Mouse (Mus musculus) small intestine, adult 2 months (tissue): ENCODE data around the gene Nap1l1. TPM values are rescaled to one million over a fixed set of nuclear protein-coding genes. Genes with fewer than 3 reads are reported as not detected.

Experiments
- H3K27ac ChIP-seq: fragments of 200-500 bp; 2 replicates; pipeline ENCODE4 v1.5.1; 2012; ENCODE audit warnings: low read depth, low read length, control low read depth, inconsistent platforms; ENCODE audit not compliant: insufficient read depth
- H3K27me3 ChIP-seq: fragments of 200-500 bp; 2 replicates; pipeline ENCODE4 v1.6.1; 2012; ENCODE audit warnings: mild to moderate bottlenecking, moderate library complexity, low read length, inconsistent platforms; ENCODE audit not compliant: control insufficient read depth, insufficient read depth
- H3K36me3 ChIP-seq: fragments of 200-500 bp; 2 replicates; pipeline ENCODE4 v1.6.1; 2012; ENCODE audit warnings: mild to moderate bottlenecking, low read length, control low read depth, inconsistent platforms; ENCODE audit not compliant: control insufficient read depth, insufficient read depth
- H3K4me1 ChIP-seq: fragments of 200-500 bp; 2 replicates; pipeline ENCODE4 v1.6.1; 2012; ENCODE audit warnings: low read length, inconsistent platforms, mixed read lengths; ENCODE audit not compliant: control insufficient read depth, insufficient read depth, insufficient read length
- H3K4me3 ChIP-seq: fragments of 200-500 bp; 2 replicates; pipeline ENCODE4 v1.5.1; 2012; ENCODE audit warnings: low read depth, mild to moderate bottlenecking, control low read depth, inconsistent platforms, low read length, moderate library complexity
- CTCF ChIP-seq: fragments of 200-500 bp; IDR thresholded peaks from 2 replicates; pipeline ENCODE4 v1.5.1; 2012; ENCODE audit warnings: low read depth, mild to moderate bottlenecking, control low read depth, inconsistent platforms, low read length, moderate library complexity, mixed read lengths; ENCODE audit not compliant: insufficient replicate concordance, insufficient read length; ENCODE audit errors: extremely low read depth
- POLR2A ChIP-seq: fragments of 200-500 bp; IDR thresholded peaks from 2 replicates; pipeline ENCODE4 v1.6.1; 2012; ENCODE audit warnings: low read depth, mild to moderate bottlenecking, control low read depth, inconsistent platforms, low read length, moderate library complexity
- WGBS: fragments of 180-500 bp; shearing (Covaris S2); methylation state at CpG from one replicate; pipeline ENCODE4 v1.1.7; 2018; 5-methylcytosine and 5-hydroxymethylcytosine counted together
- polyA plus RNA-seq: library from polyadenylated mRNA; depleted of rRNA; stranded (reverse); fragments of >200 nt; gene quantifications from 2 replicates; pipeline ENCODE4 v1.2.3, GENCODE M21; 2012

The Nap1l1 gene
- polyA plus RNA-seq, 1 experiment = 0.99 TPM

DNA sequence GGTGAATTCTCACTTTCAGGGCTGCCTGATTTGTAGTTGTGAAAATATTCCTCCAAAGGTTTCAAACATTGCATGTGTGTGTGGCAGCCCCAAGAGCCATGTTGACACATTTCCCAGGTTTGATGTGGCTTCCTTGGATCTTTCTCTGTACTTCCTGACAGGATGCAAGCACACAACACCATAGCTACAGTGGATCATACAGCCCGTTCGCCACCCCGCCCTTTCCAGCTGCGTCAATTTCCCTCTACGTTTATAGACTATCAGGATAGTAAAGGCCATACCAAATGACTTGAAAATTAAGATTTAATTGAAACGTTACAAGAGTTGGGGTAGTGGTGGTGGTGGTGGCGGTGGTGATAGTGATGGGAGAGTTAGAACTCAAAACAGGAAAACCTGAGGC is 37.0 kb downstream of the Nap1l1 start:
- Histone ChIP-seq H3K27ac (no peak overlapping the region), H3K27me3 (no peaks in the 10 kb centered on the region), H3K4me3 (no peak overlapping the region), H3K36me3 (no peaks in the 10 kb centered on the region), H3K4me1 (peaks cover 6% of the 10 kb centered on the region; the same call in 1 of the 2 replicates)
- 40% methylated on average over 7 of the region's 7 CpGs for WGBS
- TF ChIP-seq CTCF (no peak), POLR2A (no peak)

DNA sequence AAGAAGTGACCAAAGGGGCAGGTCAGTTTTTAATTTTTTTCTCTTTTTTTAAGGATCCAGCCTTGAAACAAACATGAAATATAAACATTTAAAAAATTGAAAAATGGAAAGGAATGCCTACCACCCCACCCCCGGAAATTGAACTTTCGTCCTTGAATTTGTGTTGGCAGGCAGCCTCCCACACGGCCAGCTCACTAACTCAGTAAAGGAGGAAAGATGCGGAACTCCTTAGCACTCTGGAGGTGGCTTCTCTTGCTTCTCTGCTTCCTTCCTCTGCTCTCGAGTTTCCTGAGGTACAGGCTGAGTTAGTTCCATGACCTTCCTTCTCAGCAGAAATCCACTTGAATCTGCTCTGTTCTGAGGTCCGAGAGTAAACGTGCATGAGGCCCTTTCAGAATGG is 37.8 kb downstream of the Nap1l1 start:
- H3K4me3 ChIP-seq = no peak overlapping the region
- no peak for TF ChIP-seq CTCF
- no peak for TF ChIP-seq POLR2A
- no peak overlapping the region for H3K27ac ChIP-seq
- no peaks in the 10 kb centered on the region for H3K36me3 ChIP-seq
- WGBS = 28% methylated on average over 7 of the region's 7 CpGs
- H3K4me1 ChIP-seq = peaks cover 13% of the 10 kb centered on the region; the same call in 1 of the 2 replicates
- H3K27me3 ChIP-seq = no peaks in the 10 kb centered on the region

DNA sequence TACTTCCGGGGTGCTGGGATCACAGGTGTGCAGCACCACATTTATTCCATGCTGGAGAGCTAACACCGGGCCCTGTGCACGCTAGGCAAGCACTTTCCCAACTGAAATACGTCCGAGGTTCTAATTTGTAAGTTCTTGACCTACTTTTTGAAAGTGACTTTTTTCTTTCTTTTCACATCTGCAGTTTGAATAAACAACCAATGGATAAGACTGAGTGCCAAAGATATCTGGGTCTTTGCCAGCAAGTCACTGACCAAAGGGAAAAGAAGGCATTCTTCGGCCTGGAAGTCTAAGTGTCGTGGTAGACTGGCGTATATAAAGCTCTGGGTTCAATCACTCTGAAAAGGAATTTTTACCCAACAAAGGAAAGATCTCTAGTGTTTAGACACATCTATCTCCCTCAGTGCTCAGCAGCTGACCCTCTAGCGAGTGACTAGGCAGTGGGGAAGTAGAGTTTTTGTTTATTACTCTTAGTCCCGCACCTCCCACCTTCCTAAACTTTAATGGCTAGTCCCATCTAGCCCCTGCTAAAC is 39.1 kb downstream of the Nap1l1 start:
- no peak overlapping the region for H3K27ac ChIP-seq
- WGBS = 76% methylated on average over 10 of the region's 10 CpGs
- H3K27me3 ChIP-seq = no peaks in the 10 kb centered on the region
- H3K4me1 ChIP-seq = peaks cover 13% of the 10 kb centered on the region; the same call in 1 of the 2 replicates
- no peaks in the 10 kb centered on the region for H3K36me3 ChIP-seq
- H3K4me3 ChIP-seq = no peak overlapping the region
- TF ChIP-seq POLR2A = no peak
- no peak for TF ChIP-seq CTCF

DNA sequence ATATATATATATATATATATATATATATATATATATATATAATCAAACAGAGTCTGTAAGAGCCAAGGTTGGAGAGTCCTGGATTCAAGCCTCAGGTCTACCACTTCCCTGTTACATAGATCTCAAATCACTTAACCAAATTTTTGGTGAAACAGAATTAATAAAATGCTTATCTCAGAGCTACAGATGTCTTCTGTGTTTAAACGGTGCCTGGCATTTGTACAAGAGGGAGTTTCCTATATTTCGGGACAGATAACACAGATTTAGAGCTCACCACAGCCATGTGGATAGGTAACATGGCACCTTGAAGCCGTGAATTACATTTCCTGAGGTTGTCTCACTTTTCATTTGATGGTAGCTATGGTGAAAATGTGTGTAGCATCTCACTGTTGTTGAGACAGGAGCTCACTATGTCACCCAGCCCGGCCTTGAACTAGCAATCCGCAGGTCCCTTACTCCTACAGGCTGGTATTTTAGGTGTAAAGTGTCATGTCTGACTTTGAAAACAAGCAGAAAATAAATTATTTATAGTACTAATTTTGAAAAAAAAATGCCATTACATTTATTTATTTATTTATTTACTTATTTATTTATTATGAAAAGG is 41.4 kb downstream of the Nap1l1 start:
- H3K27me3 ChIP-seq = no peaks in the 10 kb centered on the region
- H3K27ac ChIP-seq = no peak overlapping the region
- TF ChIP-seq CTCF (no peak), POLR2A (no peak)
- WGBS = 81% methylated on average over 5 of the region's 5 CpGs
- H3K4me3 ChIP-seq = no peak overlapping the region
- peaks cover 14% of the 10 kb centered on the region; the same call in 1 of the 2 replicates for H3K4me1 ChIP-seq
- no peaks in the 10 kb centered on the region for H3K36me3 ChIP-seq

DNA sequence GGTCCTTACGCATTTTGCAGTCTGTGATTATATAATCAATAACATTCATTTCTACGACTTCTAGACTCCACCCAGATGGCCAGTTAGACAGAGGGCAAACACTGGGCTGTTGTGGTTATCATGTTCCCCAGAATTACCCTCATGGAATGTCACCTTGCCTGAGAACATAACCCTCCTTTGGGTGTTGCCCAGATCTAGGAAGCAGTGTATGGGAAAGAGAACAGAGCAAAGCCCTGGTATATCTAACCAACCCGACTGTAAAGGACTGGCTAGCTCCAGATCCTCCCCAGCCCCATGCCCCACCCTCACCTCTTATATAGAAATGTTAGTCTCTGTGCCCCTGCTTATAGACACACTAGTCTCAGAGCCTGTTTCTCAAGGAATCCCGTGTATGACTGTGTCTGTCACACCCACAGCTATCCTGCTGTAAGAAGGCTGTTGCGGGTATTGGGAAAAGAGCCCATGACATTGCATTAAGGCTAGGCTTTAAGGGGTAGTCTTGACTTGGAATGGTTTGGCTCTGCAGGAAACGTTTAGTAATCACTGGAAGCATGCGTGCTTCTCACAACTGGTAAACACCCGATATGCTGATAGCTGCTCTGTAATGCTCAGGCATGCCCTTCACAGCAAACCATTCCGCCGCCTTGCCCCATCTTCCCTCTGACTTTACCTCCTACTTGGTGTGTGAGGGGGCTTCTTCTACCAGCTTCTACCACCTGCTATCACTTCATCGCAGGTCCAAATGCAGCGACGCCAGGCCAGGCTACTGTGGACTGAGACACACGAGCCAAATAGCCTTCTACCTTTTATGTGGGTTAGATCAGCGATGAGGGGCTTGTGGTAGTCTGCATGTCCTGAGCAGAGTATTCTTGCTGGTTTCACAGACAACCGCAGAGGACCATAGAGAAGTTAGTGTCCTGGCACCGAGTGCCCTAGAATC is 42.3 kb downstream of the Nap1l1 start:
- TF ChIP-seq CTCF (no peak), POLR2A (no peak)
- Histone ChIP-seq H3K4me3 (no peak overlapping the region), H3K36me3 (no peaks in the 10 kb centered on the region), H3K4me1 (peaks cover 11% of the 10 kb centered on the region; the same call in 1 of the 2 replicates), H3K27ac (0 out of 2 replicates have a peak overlapping the region, but pooled peaks have one; percentile 7), H3K27me3 (no peaks in the 10 kb centered on the region)
- WGBS = 44% methylated on average over 17 of the region's 17 CpGs

DNA sequence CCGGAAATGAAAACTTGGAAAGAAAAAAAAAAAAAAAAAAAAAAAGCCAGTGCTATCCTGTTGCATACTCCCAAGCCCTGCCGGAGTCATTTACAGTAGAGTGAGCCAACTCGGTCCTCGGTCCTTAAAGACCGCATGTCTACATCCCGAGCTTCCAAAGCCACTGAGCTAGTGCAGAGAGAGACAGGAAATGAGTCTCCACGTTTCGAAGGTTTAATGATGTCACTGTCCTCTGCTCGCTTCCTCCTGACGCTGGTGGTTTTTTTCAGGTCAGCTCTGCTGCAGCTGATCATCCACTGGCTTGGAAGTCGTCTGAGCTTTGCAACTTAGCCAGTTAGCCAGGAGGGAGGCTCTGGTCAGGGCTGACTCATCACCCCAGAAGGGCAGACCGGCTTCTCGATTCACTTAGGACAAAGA is 43.2 kb downstream of the Nap1l1 start:
- WGBS = 3% methylated on average over 13 of the region's 13 CpGs
- Histone ChIP-seq H3K4me3 (peak overlapping the region; percentile 23), H3K27ac (0 out of 2 replicates have a peak overlapping the region, but pooled peaks have one; percentile 14), H3K4me1 (peaks cover 11% of the 10 kb centered on the region; the same call in 1 of the 2 replicates), H3K27me3 (no peaks in the 10 kb centered on the region), H3K36me3 (no peaks in the 10 kb centered on the region)
- TF ChIP-seq CTCF (no peak), POLR2A (no peak)
